Mouse (Mus musculus) spleen, adult 2 months (tissue): ENCODE measurements around the gene Yipf3. TPM values are rescaled to one million over a fixed set of nuclear protein-coding genes. Genes with fewer than 3 reads are reported as not detected.

ENCODE experiments used
- DNase-seq, 2 experiments: peaks; one replicate each; pipeline versions ENCODE4 v3.0.0 to v3.0.0-alpha.2; 2012 to 2021; ENCODE audit warnings: low spot score in 2 of 2, low read depth in 1 of 2
- H3K27ac ChIP-seq: fragments of 200-500 bp; 2 replicates; pipeline ENCODE4 v1.5.1; 2012; ENCODE audit warnings: low read length, inconsistent platforms; ENCODE audit not compliant: insufficient read depth
- H3K27me3 ChIP-seq: fragments of 200-500 bp; 2 replicates; pipeline ENCODE4 v1.6.1; 2012; ENCODE audit warnings: mild to moderate bottlenecking, moderate library complexity, low read length, inconsistent platforms; ENCODE audit not compliant: control insufficient read depth, insufficient read depth
- H3K36me3 ChIP-seq: fragments of 200-500 bp; 2 replicates; pipeline ENCODE4 v1.6.1; 2012; ENCODE audit warnings: mild to moderate bottlenecking, low read length, inconsistent platforms; ENCODE audit not compliant: control insufficient read depth, insufficient read depth
- H3K4me1 ChIP-seq: fragments of 200-500 bp; 2 replicates; pipeline ENCODE4 v1.6.1; 2011; ENCODE audit warnings: inconsistent platforms; ENCODE audit not compliant: control insufficient read depth, insufficient read depth, insufficient read length
- H3K4me3 ChIP-seq: fragments of 200-500 bp; 2 replicates; pipeline ENCODE4 v1.5.1; 2011; ENCODE audit warnings: mild to moderate bottlenecking, inconsistent platforms; ENCODE audit not compliant: insufficient read depth, insufficient read length; ENCODE audit errors: extremely low read depth
- CTCF ChIP-seq: fragments of 200-500 bp; IDR thresholded peaks from 2 replicates; pipeline ENCODE4 v1.5.1; 2011; ENCODE audit warnings: mild to moderate bottlenecking, inconsistent platforms; ENCODE audit not compliant: insufficient read depth, insufficient read length, insufficient replicate concordance; ENCODE audit errors: extremely low read depth
- POLR2A ChIP-seq: fragments of 200-500 bp; IDR thresholded peaks from 2 replicates; pipeline ENCODE4 v1.6.1; 2011; ENCODE audit warnings: low read depth, low read length, inconsistent platforms
- WGBS: fragments of 180-500 bp; shearing (Covaris S2); methylation state at CpG from one replicate; pipeline ENCODE4 v1.1.7; 2018; 5-methylcytosine and 5-hydroxymethylcytosine counted together
- polyA plus RNA-seq: library from polyadenylated mRNA; depleted of rRNA; stranded (reverse); fragments of >200 nt; gene quantifications from 2 replicates; pipeline ENCODE4 v1.2.3, GENCODE M21; 2012; rRNA removed

Yipf3 gene
- polyA plus RNA-seq, 1 experiment, result 128 TPM

GRCm38 (mm10) chr17:46287678-46288095 is 39.8 kb downstream of the Yipf3 start:
- Histone ChIP-seq H3K27ac (no peak overlapping the region), H3K27me3 (no peaks in the 10 kb centered on the region), H3K4me3 (no peak overlapping the region), H3K4me1 (no peaks in the 10 kb centered on the region), H3K36me3 (no peaks in the 10 kb centered on the region)
- no peak for DNase-seq
- TF ChIP-seq POLR2A, result no peak
- no peak for TF ChIP-seq CTCF
- 48% methylated on average over 11 of the region's 11 CpGs for WGBS

GRCm38 (mm10) chr17:46296601-46297000 is 48.7 kb downstream of the Yipf3 start:
- H3K27ac ChIP-seq, result no peak overlapping the region
- TF ChIP-seq POLR2A (no peak), CTCF (no peak)
- no peak overlapping the region for H3K4me3 ChIP-seq
- no peaks in the 10 kb centered on the region for H3K36me3 ChIP-seq
- DNase-seq, result no peak
- H3K4me1 ChIP-seq, result peaks cover 13% of the 10 kb centered on the region
- WGBS, result 8% methylated on average over 6 of the region's 6 CpGs
- peaks cover 19% of the 10 kb centered on the region for H3K27me3 ChIP-seq

- Histone ChIP-seq H3K4me3 (no peak overlapping the region), H3K27me3 (peaks cover 19% of the 10 kb centered on the region), H3K27ac (no peak overlapping the region), H3K4me1 (peaks cover 13% of the 10 kb centered on the region), H3K36me3 (no peaks in the 10 kb centered on the region)
- TF ChIP-seq POLR2A (no peak), CTCF (no peak)
- 15% methylated on average over 6 of the region's 6 CpGs for WGBS
- DNase-seq, result no peak
These were observed 49.1 kb downstream of the Yipf3 start for GRCm38 (mm10) chr17:46297028-46297363.

- Histone ChIP-seq H3K36me3 (no peaks in the 10 kb centered on the region), H3K27ac (no peak within 1 kb of the TSS), H3K27me3 (peaks cover 19% of the 10 kb centered on the region), H3K4me1 (peaks cover 13% of the 10 kb centered on the region), H3K4me3 (peak within 1 kb of the TSS; percentile 43; the same call in 1 of the 2 replicates)
- no peak for DNase-seq
- TF ChIP-seq CTCF (no peak), POLR2A (no peak)
- WGBS, result 1% methylated on average over 59 of the region's 86 CpGs
These were observed 49.7 kb downstream of the Yipf3 start, which contains the start of gene Dlk2 for GRCm38 (mm10) chr17:46297364-46298219. TSS of gene Dlk2 (plus strand) at chr17:46297421.

GRCm38 (mm10) chr17:46298220-46298913 is 50.5 kb downstream of the Yipf3 start:
- DNase-seq, result peak; percentile 22 to 72
- H3K4me3 ChIP-seq, result peak overlapping the region; percentile 43

GRCm38 (mm10) chr17:46301892-46302291 is 54.0 kb downstream of the Yipf3 start:
- H3K27ac ChIP-seq, result no peak overlapping the region
- no peak overlapping the region for H3K4me3 ChIP-seq
- peaks cover 11% of the 10 kb centered on the region for H3K4me1 ChIP-seq
- no peak for DNase-seq
- no peak for TF ChIP-seq POLR2A
- TF ChIP-seq CTCF, result no peak
- 78% methylated on average over 12 of the region's 12 CpGs for WGBS
- peaks cover 15% of the 10 kb centered on the region for H3K27me3 ChIP-seq
- no peaks in the 10 kb centered on the region for H3K36me3 ChIP-seq

More at GRCm38 (mm10) chr17:46298220-46298913, 50.5 kb downstream of the Yipf3 start:
- peaks cover 19% of the 10 kb centered on the region for H3K27me3 ChIP-seq
- H3K36me3 ChIP-seq, result no peaks in the 10 kb centered on the region
- TF ChIP-seq CTCF, result peak; percentile 85; the same call in 1 of the 2 replicates
- no peak for TF ChIP-seq POLR2A
- WGBS, result 2% methylated on average over 47 of the region's 48 CpGs
- H3K27ac ChIP-seq, result no peak overlapping the region
- peaks cover 13% of the 10 kb centered on the region for H3K4me1 ChIP-seq

Other genes starting within 250 kb of the Yipf3 start
- 92.9 and 106 TPM in 2 replicates for gene Vegfa, start 215.7 kb upstream of the Yipf3 start, polyA plus RNA-seq
- gene Mrps18a, start 137.1 kb upstream of the Yipf3 start, polyA plus RNA-seq, result 27.4 and 29.7 TPM in 2 replicates
- 0.58 and 2.1 TPM in 2 replicates for gene Rsph9, start 103.9 kb upstream of the Yipf3 start, polyA plus RNA-seq
- 16.5 and 17.7 TPM in 2 replicates for gene Mad2l1bp, start 94.5 kb upstream of the Yipf3 start, polyA plus RNA-seq
- gene Gtpbp2, start 87.0 kb upstream of the Yipf3 start, polyA plus RNA-seq, result 176 and 177 TPM in 2 replicates
- gene Polh, start 45.4 kb upstream of the Yipf3 start, polyA plus RNA-seq, result 5.2 and 5.6 TPM in 2 replicates
- 14.7 and 16.8 TPM in 2 replicates for gene Xpo5, start 45.3 kb upstream of the Yipf3 start, polyA plus RNA-seq
- 30.0 and 33.6 TPM in 2 replicates for gene Polr1c, start within 50 bp of the Yipf3 start, polyA plus RNA-seq
- 0.82 and 0.89 TPM in 2 replicates for gene Lrrc73, start 5.5 kb downstream of the Yipf3 start, polyA plus RNA-seq
- gene Tjap1, start 34.9 kb downstream of the Yipf3 start, polyA plus RNA-seq, result 28.8 and 40.4 TPM in 2 replicates
- gene Dlk2, start 49.3 kb downstream of the Yipf3 start, polyA plus RNA-seq, result 0.46 and 0.50 TPM in 2 replicates
- 15.4 and 23.3 TPM in 2 replicates for gene Abcc10, start 80.3 kb downstream of the Yipf3 start, polyA plus RNA-seq
- gene Zfp318, start 135.7 kb downstream of the Yipf3 start, polyA plus RNA-seq, result 37.6 and 55.4 TPM in 2 replicates
- 8.9 and 10.0 TPM in 2 replicates for gene Crip3, start 180.8 kb downstream of the Yipf3 start, polyA plus RNA-seq
- gene Slc22a7, start 190.4 kb downstream of the Yipf3 start, polyA plus RNA-seq, result 0.07 TPM in 1 of 2 replicates, not detected in the other
- gene Ttbk1, start 239.6 kb downstream of the Yipf3 start, polyA plus RNA-seq, result 0.82 and 0.89 TPM in 2 replicates
- 2.3 and 3.6 TPM in 2 replicates for gene Dnph1, start 248.6 kb downstream of the Yipf3 start, polyA plus RNA-seq